Mouse (Mus musculus) lung, postnatal 0 days (tissue): ENCODE results near the gene Gm28230. TPM values are rescaled to one million over a fixed set of nuclear protein-coding genes. Genes with fewer than 3 reads are reported as not detected.

Experiments used
- ATAC-seq: fragments of 200-750 bp; cut with Nextera tagmentation; 2 replicates; pipeline ENCODE4 v1.8.0; 2017; ENCODE audit warnings: moderate library complexity
- DNase-seq: peaks from one replicate; pipeline ENCODE4 v3.0.0-alpha.2; 2016; ENCODE audit warnings: low spot score
- H3K27ac ChIP-seq: fragments of 300-500 bp; sonication (generic); 2 replicates; pipeline ENCODE4 v1.5.1; 2014; ENCODE audit warnings: antibody characterized with exemption, mild to moderate bottlenecking, low read length, mixed read lengths
- H3K27me3 ChIP-seq: fragments of 300-500 bp; sonication (generic); replicated peaks from 2 replicates; pipeline ENCODE4 v1.6.1; 2014; ENCODE audit warnings: low read length, mixed read lengths; ENCODE audit not compliant: insufficient read depth
- H3K36me3 ChIP-seq: fragments of 300-500 bp; sonication (generic); 2 replicates; pipeline ENCODE4 v1.6.1; 2014; ENCODE audit warnings: low read length, mixed read lengths; ENCODE audit not compliant: insufficient read depth
- H3K4me1 ChIP-seq: fragments of 300-500 bp; sonication (generic); 2 replicates; pipeline ENCODE4 v1.6.1; 2014; ENCODE audit warnings: antibody characterized with exemption, low read depth, low read length, mixed read lengths; ENCODE audit not compliant: insufficient read depth
- H3K4me2 ChIP-seq: fragments of 300-500 bp; sonication (generic); replicated peaks from 2 replicates; pipeline ENCODE4 v1.6.1; 2014; ENCODE audit warnings: low read depth, mild to moderate bottlenecking, low read length, moderate library complexity, mixed read lengths
- H3K4me3 ChIP-seq: fragments of 300-500 bp; sonication (generic); 2 replicates; pipeline ENCODE4 v1.5.1; 2014; ENCODE audit warnings: low read depth, low read length
- H3K9ac ChIP-seq: fragments of 300-500 bp; sonication (generic); replicated peaks from 2 replicates; pipeline ENCODE4 v1.6.1; 2014; ENCODE audit warnings: low read depth, mild to moderate bottlenecking
- H3K9me3 ChIP-seq: fragments of 300-500 bp; sonication (generic); 2 replicates; pipeline ENCODE4 v1.6.1; 2016; ENCODE audit warnings: low read length, mixed read lengths
- CTCF ChIP-seq: IDR thresholded peaks from 2 replicates; pipeline ENCODE4 v1.5.1; 2016; ENCODE audit warnings: antibody characterized with exemption, mild to moderate bottlenecking
- EP300 ChIP-seq: IDR thresholded peaks from 2 replicates; pipeline ENCODE4 v1.6.1; 2016; ENCODE audit warnings: antibody characterized with exemption, mild to moderate bottlenecking, control low read depth
- WGBS: fragments of 180-500 bp; shearing (Covaris S2); extraction: QIAGEN DNeasy Blood & Tissue Kit; methylation state at CpG from one replicate; pipeline ENCODE4 v1.1.7; 2014; 5-methylcytosine and 5-hydroxymethylcytosine counted together
- polyA plus RNA-seq: library from polyadenylated mRNA; unstranded; fragments of >200 nt; fragmentation: Nextera tagmentation; extraction: Ambion mirVana; gene quantifications from 2 replicates; pipeline ENCODE4 v1.2.1, GENCODE M21; 2015

Gene Gm28230
- polyA plus RNA-seq, result not detected in 2 replicates

DNA sequence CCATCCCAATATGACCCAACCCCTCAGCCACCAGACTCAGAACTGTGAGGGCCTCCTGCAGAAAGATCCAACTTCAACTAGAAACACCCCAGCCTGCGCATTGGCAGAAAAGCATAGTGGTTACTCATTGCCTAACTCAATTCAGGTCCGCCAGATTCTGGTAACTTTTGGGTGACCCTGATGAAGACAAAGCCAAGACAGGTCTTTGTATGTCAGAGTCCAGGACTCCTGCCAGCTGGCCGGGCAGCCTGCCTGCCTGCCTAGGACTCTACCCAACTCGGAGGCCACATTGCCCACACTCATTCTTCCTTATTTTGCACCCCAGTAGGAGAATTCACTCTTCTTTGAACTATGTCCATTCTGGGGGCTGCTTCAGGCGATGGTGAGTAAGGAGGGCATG is at the start of gene Gm28230:
Gene Gm28230 (plus strand): TSS at position 178 of the 400 bp plus-strand sequence.
- no peak for ATAC-seq
- no peaks in the 10 kb centered on the region for H3K36me3 ChIP-seq
- H3K4me3 ChIP-seq, result peak within 1 kb of the TSS; percentile 8; the same call in 1 of the 2 replicates
- H3K9me3 ChIP-seq, result no peaks in the 10 kb centered on the region
- TF ChIP-seq EP300 (no peak), CTCF (no peak)
- no peak within 1 kb of the TSS for H3K4me2 ChIP-seq
- 14% methylated on average over 5 of the region's 5 CpGs for WGBS
- H3K27me3 ChIP-seq, result peaks cover 90% of the 10 kb centered on the region
- 0 out of 2 replicates have a peak, but pooled peaks cover 3% of the 10 kb centered on the region for H3K4me1 ChIP-seq
- no peak for DNase-seq
- H3K27ac ChIP-seq, result no peak within 1 kb of the TSS
- H3K9ac ChIP-seq, result no peak within 1 kb of the TSS

DNA sequence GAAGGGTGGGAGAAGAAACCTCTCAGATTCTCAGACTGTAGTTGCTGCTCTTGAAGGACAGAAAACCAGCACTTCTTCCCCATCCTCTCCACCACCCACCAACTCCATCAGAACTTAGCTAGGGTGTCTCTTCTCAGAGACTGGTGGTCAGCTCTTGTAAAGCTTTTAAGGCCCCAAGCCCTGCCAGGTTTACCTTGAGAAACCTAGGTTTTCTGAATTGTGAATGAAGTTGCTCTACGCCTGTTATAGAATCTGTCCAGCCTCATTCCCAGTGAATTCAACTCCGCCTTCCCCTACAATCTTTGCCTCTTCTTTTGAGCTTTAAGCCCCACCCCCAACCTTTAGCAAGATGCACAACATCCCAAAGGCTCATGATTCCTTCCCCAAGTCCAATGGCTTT is 49.4 kb upstream of the Gm28230 start:
- DNase-seq (no peak), ATAC-seq (no peak)
- Histone ChIP-seq H3K4me3 (no peak overlapping the region), H3K4me1 (peaks cover 4% of the 10 kb centered on the region; the same call in 1 of the 2 replicates), H3K9me3 (no peaks in the 10 kb centered on the region), H3K36me3 (no peaks in the 10 kb centered on the region), H3K27me3 (peaks cover 93% of the 10 kb centered on the region), H3K4me2 (no peak overlapping the region), H3K9ac (no peak overlapping the region), H3K27ac (no peak overlapping the region)
- 23% methylated on average over 2 of the region's 2 CpGs for WGBS
- TF ChIP-seq CTCF (no peak), EP300 (no peak)

DNA sequence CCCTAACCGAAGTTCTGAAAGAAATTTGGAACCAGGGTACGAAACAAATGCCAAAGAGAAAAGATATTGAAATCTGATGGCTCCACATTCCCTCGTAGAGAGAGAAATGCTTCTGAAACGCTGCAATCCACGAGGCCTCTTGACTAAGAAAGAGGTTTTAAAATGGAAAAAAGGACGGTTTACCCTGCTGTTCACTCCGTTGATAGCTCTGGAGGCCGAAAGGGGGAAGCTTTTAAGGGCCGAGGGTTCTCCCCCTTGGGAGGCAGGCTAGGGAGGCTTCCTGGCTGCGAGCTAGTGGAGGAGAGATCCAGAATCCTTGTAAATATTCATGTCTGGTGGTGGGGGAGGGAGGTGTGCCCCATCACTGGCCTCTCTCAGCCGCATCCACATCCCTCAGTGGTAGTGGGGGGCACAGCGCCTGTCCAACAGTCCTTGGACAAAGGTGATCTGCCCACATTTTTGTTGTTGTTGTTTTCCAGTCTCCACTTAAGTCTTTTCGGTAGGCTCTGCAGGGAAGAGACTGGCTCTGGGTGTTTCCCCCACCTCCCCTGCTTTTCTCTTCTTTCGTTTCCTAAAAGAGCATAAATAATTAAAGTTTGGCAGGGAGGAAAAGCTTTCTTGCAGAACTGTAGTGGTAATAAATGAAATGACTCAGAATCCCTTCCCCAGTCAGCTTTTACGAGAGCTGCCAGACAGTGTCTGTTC is 47.5 kb upstream of the Gm28230 start, which contains the start of gene Hoxd11:
Gene Hoxd11 (plus strand): TSS at position 667 of the 705 bp plus-strand sequence.
- no peak within 1 kb of the TSS for H3K9ac ChIP-seq
- no peak for ATAC-seq
- H3K27ac ChIP-seq, result no peak within 1 kb of the TSS
- DNase-seq, result no peak
- peaks cover 90% of the 10 kb centered on the region for H3K27me3 ChIP-seq
- no peaks in the 10 kb centered on the region for H3K9me3 ChIP-seq
- H3K4me1 ChIP-seq, result peaks cover 5% of the 10 kb centered on the region; the same call in 1 of the 2 replicates
- no peaks in the 10 kb centered on the region for H3K36me3 ChIP-seq
- TF ChIP-seq CTCF (no peak), EP300 (no peak)
- H3K4me2 ChIP-seq, result no peak within 1 kb of the TSS
- H3K4me3 ChIP-seq, result 0 out of 2 replicates have a peak within 1 kb of the TSS, but pooled peaks have one; percentile 3
- WGBS, result 2% methylated on average over 15 of the region's 15 CpGs

DNA sequence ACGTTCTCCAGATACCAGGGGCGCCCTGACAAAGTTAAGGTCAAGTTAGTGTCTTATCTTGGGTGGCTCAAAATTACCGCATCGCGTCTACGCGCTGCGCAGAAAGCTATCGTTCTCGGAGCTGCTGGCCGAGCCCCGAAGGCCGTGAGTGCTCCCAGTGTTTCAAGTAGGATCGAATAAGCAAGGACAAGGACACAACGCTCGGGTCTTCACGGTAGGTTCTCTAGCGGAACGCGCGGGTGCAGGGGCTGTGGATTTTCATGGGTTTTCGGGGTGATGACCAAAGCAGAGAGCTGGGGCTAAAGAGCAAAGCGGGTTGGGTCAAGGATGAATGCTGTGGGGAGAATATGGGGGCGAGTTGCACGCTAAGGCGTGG is 46.9 kb upstream of the Gm28230 start:
- ATAC-seq, result no peak
- 0 out of 2 replicates have a peak overlapping the region, but pooled peaks have one; percentile 3 for H3K4me3 ChIP-seq
- H3K36me3 ChIP-seq, result no peaks in the 10 kb centered on the region
- H3K9ac ChIP-seq, result no peak overlapping the region
- no peak overlapping the region for H3K4me2 ChIP-seq
- H3K27me3 ChIP-seq, result peaks cover 92% of the 10 kb centered on the region
- H3K9me3 ChIP-seq, result no peaks in the 10 kb centered on the region
- peaks cover 5% of the 10 kb centered on the region; the same call in 1 of the 2 replicates for H3K4me1 ChIP-seq
- DNase-seq, result no peak
- TF ChIP-seq EP300 (no peak), CTCF (no peak)
- WGBS, result 1% methylated on average over 26 of the region's 26 CpGs
- H3K27ac ChIP-seq, result no peak overlapping the region

DNA sequence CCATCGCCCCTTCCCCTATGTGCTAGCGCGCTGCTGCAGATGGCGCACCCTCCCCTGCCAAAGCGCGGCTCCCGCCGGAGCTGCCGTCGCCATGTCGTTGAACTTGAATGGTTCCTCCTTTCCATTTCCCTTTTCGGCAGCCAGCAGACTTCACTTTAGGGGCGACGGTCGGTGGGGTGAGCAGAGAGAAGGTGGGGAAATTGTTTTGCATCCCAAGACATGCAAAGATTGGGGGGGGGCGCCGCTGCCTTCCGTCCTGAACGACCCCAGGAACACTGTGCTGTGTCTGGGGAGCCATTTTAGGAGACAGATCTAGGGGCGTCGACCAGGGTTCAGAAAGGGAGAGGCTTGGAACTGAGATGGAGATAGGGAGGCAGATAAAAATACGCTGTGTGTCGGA is 46.5 kb upstream of the Gm28230 start:
- H3K36me3 ChIP-seq, result no peaks in the 10 kb centered on the region
- H3K9ac ChIP-seq, result no peak overlapping the region
- ATAC-seq (no peak), DNase-seq (no peak)
- WGBS, result 1% methylated on average over 23 of the region's 23 CpGs
- 0 out of 2 replicates have a peak overlapping the region, but pooled peaks have one; percentile 3 for H3K4me3 ChIP-seq
- no peak overlapping the region for H3K4me2 ChIP-seq
- peaks cover 5% of the 10 kb centered on the region; the same call in 1 of the 2 replicates for H3K4me1 ChIP-seq
- no peak overlapping the region for H3K27ac ChIP-seq
- peaks cover 92% of the 10 kb centered on the region for H3K27me3 ChIP-seq
- no peaks in the 10 kb centered on the region for H3K9me3 ChIP-seq
- TF ChIP-seq EP300 (no peak), CTCF (no peak)

DNA sequence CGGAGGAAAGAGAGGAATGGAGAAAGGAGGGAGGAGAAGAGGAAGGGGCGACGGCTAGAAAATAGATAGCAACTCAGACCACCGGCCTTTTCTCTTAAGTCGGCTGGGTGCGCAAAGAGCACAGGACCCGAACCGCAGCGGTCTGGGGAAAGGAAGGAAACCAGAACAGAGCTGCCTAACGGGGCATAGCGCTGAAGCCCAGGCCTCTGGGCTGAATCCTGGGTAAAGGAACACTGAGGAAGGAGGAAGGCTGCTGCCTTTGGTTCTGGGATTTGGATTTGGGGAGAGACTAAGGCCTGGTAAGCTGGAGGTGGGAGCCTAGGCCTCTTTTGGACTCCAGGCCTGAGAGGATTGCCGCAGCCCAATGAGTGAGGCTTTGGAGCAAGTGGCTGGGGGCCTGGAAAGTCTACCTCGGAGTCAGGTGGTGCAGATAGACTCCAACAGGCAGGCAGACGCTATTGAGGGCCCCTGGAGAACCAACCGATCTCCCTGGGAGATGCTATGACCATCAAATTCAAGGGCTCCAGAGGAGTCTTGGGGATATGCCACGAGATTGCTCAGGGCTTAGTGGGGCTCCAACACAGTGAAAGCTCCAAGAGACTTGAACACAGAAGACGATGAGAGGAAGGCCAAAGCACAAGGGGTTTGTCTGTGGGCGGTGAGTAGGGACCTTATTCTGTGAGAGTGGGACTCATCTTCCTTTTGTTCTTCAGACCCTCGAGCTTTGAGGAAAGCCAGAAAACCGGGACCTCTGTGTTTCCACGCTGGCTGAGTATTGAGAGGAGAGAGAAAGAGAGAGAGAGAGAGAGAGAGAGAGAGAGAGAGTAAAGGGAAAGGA is 45.7 kb upstream of the Gm28230 start:
- TF ChIP-seq EP300 (no peak), CTCF (no peak)
- Histone ChIP-seq H3K4me2 (no peak overlapping the region), H3K9me3 (no peaks in the 10 kb centered on the region), H3K36me3 (no peaks in the 10 kb centered on the region), H3K4me1 (peaks cover 5% of the 10 kb centered on the region; the same call in 1 of the 2 replicates), H3K27ac (no peak overlapping the region), H3K9ac (no peak overlapping the region), H3K4me3 (no peak overlapping the region), H3K27me3 (peaks cover 92% of the 10 kb centered on the region)
- 3% methylated on average over 21 of the region's 21 CpGs for WGBS
- DNase-seq, result no peak
- no peak for ATAC-seq
